Mouse (Mus musculus) spleen, adult 12 weeks (tissue): ENCODE measurements around the gene Rbpms2.
"Not testable (repeated sequence)": the region's sequence is repeated elsewhere in the genome, so short reads cannot be mapped to it uniquely, and the experiment has no call there.

Experiments
- DNase-seq: peaks from one replicate; pipeline ENCODE4 v3.0.0; 2022; ENCODE audit warnings: low spot score

Gene Rbpms2

GRCm38 (mm10) chr9:65657218-65657617, 27.8 kb downstream of the Rbpms2 start:
- DNase-seq: no peak

DNA sequence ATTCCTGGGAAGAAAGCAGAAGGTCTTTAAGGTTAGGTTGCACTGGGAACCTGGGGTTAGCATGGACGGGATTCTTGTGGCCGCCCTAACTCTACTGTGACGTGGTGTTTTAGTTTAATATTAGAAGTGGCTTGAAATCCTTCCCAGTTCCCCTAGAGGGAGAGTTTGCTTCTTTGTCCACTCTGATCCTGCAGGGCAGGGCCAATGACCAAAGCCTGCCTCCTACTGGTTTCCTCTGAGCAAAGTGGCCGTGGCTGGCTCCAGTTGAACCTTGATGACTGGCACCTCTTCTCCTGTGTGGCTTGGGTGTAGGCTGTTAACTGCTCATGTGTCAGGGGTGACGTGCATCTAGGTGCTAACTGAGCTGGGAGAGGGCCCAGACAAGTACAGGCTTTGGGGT, 31.6 kb downstream of the Rbpms2 start:
- DNase-seq: no peak

DNA sequence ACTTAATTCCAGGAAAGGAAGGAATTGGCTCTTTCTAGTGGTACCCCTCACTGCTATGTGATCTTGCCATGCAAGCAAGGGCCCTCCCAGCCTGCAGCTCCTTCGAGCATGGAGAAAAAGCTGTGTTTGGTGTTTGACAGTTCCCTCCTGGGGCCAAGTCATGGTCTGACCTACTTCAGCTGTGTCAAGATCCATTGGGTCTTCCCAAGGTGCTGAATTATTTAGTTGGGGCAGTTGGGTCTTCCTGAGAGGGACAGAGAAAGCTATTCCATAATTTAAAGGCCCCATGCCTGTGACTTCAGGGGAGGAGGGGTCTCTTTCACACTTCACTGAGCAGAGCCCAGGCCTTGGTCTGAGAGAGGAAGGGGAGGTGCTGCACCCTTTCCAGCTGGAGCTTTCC, 32.0 kb downstream of the Rbpms2 start:
- DNase-seq: no peak

GRCm38 (mm10) chr9:65664163-65664562, 34.7 kb downstream of the Rbpms2 start:
- DNase-seq: no peak

DNA sequence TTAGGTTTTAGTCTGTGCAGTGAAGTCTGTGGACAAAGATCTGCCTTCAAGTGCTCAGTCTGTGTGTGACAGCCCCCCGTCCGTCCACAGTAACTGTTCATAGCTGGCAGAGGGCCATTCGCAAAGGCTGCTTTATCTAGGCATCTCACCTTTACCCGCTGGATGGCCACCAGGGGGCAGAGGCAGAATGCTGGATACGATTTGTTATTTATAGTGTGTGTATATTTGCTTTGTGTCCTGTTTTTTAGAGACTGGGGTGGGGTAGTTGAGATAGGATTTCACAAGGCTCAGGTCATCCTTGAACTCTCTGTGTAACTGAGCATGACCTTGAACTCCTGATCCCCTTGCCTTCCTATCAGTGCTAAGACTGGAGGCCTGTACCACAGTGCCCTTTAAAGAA, 36.6 kb downstream of the Rbpms2 start:
- peak; percentile 36 for DNase-seq

DNA sequence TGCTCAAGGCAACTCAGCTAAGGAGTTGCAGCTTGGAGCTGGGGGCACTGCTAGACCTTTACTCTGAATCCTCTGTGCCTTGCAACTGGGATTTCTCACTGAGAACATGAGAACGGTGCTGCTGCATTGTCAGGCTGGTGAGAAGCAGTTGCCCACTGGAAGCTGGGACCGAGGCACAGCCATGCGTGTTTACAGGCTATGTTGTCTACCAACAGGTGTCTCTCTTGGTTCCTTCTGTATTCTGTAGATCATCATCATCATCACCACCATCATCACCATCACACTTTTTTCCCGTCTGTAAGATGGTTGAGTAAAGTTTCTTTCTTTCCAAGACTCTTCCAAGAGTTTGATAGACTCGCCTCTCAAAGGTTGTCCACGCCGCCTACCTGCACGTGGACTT, 38.3 kb downstream of the Rbpms2 start, which contains the start of gene Oaz2:
Oaz2 (plus strand) TSS at position 301 of the 400 bp plus-strand sequence.
- no peak for DNase-seq

GRCm38 (mm10) chr9:65671431-65671931, 42.0 kb downstream of the Rbpms2 start:
- DNase-seq: no peak

DNA sequence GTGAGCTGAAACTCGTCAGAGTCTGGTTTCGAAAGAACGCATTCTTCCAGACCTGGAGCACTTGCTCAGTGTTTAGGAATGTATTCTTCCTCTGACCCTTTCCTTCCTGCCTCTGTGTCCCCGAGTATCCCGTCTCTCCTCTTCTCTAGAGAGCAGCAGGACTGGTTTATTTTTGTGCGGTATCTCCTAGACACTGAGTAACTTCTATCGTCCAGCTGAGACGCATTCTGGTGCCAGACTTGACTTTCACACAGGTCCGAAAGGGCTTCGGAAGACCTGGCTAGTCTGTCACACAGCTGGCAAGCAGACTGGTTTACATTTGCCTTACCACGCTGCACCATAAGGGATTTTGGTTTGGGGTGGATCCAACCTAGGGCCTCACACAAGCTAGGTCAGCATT, 43.5 kb downstream of the Rbpms2 start:
- no peak for DNase-seq

- DNase-seq: no peak
Measured at GRCm38 (mm10) chr9:65675461-65676357, 46.3 kb downstream of the Rbpms2 start.

GRCm38 (mm10) chr9:65676358-65677118, 47.1 kb downstream of the Rbpms2 start:
- peak; percentile 81 for DNase-seq

DNA sequence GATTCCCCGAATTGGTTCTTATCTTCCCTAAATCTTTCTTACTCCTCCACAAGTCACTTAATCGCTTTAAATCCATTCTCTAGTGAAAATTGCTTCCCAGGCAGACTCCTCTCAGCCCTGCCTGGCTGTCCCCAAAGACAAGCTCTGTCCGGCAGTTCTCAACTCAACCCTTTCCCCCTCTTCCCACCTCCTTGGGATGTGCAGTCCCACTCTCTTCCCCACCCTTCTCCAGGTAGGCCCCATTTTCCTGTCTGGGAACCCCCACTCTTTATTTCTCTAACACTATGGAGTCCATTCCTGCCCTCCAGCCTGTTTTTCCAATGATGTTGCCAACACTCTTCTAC, 47.6 kb downstream of the Rbpms2 start:
- DNase-seq: no peak

DNA sequence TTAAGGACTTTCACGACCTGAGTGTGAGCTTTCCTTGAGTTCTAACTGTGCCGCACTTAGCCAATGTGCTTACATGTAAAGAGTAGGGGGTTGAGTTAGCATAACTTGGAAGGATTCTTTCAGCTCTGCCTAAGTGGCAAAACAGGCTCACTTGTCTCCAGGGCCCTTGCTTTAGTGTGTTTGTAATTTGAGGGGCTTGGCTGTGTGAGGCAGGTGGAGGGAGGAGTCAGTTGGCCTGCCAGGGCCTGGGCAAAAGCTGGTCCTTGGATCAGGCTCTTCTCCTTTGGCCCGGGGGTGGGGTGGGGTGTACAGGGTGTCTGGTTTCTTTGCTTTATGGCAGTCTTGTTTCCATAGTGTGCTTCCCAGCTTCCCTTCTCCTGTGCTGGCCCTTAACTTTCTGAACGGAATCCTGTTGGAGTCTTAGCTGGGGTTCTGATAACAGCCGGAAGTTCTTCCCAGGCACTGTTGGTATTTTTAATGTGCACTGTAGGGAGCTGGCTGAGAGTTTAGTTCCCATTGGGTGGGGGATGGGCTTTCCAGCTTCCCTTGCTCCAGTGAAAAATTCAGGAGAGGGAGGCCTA, 49.8 kb downstream of the Rbpms2 start:
- no peak for DNase-seq

DNA sequence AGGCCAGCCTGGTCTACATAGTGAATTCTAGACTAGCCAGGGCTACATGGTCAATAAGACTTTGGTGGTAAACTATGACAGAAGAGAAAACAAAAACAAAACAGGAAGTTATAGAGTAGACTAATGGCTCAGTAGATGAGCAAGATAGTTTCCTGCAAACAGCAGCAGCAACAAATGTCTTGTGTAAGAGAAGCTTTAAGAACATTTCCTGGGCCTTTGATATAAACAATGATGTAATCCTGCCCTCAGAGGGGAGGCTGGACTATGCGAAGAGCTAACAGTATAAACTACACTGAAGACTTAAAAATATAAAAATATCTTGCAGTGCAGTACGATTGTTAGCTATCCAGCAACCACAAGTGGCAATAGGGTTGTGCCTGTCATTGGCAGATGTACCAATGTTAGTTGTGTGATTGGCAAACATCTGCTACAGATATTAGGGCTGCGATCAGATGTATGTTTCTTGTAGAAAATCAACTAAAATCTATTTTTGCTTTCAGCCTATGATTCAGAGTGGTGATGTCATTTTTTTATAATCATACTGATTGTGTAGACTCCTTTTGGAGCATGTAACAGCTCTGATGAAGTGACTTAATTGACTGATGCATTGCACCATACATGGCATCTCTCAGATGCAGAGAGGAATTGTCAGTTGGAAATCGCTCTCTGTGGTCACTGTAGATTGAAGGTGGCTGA, 51.6 kb downstream of the Rbpms2 start:
- no peak for DNase-seq

DNA sequence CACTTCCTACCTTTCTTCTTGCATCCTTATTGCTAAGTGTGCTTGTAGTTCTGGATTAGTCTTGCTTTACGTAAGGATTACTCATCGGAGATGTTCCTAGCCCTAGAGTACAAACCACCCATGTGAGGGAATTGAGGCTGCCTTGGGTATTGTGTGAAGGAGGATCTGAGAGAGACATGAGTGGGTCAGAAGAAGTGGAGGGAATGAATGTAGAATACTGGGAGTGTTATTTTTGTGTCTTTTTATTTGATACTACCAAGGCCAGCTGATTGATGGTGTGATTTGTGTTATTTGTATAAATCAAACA, 52.1 kb downstream of the Rbpms2 start:
- DNase-seq: no peak

DNA sequence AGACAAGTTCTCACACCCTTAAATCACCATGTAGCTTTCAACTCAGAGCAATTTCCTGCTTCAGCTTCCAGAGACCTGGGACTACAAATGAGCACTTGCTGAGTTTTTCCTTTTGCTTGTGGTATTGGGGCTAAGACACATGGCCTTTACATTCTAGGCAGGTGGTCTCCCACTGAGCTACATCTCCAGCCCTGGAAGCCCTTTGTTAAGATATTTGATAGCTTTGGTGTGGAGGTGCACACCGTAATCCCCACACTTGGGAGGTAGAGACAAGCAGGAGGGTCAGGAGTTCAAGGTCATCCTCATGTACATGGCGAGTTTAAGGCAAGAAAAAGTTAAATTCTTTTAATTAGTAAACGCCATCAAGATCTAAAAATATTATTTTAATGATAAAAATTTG, 52.7 kb downstream of the Rbpms2 start:
- no peak for DNase-seq

GRCm38 (mm10) chr9:65682994-65683393, 53.5 kb downstream of the Rbpms2 start:
- DNase-seq: no peak

GRCm38 (mm10) chr9:65684704-65685103, 55.3 kb downstream of the Rbpms2 start:
- no peak for DNase-seq

DNA sequence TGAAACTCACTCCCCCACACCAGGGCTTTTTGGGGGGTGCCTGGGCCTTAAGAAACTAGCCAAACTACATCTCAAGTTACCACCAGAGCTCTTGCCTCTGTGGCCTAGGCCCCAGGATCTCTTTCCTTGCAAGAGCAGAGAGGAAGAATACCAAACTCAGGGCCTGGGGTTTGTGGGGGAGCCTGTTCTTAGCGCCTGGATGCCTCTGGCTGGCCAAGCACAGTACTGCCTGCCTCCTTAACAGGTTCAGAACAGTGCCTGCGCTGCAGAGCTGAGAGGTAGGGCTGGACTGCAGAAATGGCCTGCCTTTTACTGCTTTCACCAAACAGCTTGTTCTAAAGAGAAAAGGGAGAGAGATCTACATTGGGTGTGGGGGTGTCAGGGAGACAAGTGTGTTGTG, 60.4 kb downstream of the Rbpms2 start:
- DNase-seq: not testable (repeated sequence)

DNA sequence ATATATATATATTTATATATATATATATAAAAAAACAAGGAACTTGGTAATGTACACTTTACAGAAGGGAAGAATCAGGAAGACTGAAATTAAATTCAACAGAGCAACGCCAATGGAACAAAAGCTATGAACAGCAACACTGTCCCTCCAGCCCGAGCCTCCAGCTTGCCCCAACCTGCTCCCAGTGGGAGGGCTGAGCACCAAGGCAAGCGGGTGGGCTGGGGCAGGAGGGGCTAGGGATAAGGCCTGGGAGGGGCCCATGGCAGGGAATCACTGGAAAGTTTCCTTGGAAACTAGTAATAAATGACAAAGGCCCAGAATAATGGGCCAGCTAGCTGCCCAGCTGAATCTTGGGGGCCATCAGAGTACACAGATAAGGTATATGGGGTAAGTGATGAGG, 63.0 kb downstream of the Rbpms2 start:
- DNase-seq: no peak

DNA sequence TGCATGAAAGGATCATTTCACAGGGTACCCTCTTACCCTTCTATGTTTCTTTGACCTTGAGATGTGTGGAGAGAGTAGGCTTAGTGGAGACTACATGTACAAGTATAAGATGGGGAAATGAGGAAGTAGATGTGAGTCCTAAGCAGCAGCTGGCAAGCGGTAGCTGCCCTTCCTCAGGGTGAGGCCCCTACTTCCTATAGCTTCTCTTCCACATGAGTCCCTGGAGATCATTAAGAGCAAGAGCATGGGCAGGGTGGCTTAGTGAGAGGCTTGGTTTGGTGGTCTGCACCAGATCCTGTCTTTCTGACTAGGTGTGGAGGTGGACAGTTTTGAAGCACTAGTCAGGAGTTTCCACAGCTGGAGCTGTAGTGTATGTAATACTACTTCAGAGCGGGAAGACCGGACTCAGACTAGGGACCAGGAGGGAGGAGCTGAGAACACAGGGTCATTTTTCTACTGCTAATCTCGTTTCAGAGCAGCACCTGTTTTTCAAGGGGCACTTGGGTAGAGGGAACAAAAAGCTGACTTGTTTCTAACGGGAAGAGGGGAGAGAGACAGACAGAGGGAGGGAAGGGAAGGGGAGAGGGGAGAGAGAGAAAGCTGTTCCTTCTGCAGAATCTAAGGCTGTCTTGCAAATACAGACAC, 63.6 kb downstream of the Rbpms2 start:
- DNase-seq: no peak

DNA sequence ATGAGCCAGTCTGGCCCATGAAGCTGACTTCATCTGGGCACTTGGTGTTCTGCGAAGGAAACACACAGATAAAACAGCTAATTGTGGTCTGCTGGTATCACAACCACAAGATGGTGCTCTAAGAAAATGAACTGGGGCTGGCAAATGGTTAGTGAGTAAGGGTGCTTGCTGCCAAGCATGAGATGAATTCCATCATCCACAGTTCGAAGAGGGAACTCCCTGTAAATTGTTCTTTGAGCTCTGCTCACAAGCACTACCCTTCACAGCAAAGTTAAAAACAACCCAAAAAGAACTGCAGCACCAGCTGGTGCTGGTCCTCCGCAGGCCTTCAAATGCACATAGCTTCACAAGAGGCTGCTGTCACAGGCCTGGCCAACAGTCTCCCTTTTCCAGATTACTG, 66.2 kb downstream of the Rbpms2 start:
- no peak for DNase-seq

GRCm38 (mm10) chr9:65696337-65696736, 66.9 kb downstream of the Rbpms2 start:
- DNase-seq: no peak
